Mouse (Mus musculus): ENCODE data around the gene Adarb2.

Gene Adarb2

GRCm38 (mm10) chr13:8487756-8488434 is 285.2 kb downstream of the Adarb2 start:
- no peak for DNase-seq (ENCODE audit: low spot score)

- DNase-seq (ENCODE audit: low spot score) = no peak
Measured at GRCm38 (mm10) chr13:8493363-8493762, 290.7 kb downstream of the Adarb2 start.

- no peak for DNase-seq (ENCODE audit: low spot score)
Measured at GRCm38 (mm10) chr13:8499551-8499950, 296.9 kb downstream of the Adarb2 start.

GRCm38 (mm10) chr13:8511069-8511817 is 308.6 kb downstream of the Adarb2 start:
- no peak for DNase-seq (ENCODE audit: low spot score)

DNA sequence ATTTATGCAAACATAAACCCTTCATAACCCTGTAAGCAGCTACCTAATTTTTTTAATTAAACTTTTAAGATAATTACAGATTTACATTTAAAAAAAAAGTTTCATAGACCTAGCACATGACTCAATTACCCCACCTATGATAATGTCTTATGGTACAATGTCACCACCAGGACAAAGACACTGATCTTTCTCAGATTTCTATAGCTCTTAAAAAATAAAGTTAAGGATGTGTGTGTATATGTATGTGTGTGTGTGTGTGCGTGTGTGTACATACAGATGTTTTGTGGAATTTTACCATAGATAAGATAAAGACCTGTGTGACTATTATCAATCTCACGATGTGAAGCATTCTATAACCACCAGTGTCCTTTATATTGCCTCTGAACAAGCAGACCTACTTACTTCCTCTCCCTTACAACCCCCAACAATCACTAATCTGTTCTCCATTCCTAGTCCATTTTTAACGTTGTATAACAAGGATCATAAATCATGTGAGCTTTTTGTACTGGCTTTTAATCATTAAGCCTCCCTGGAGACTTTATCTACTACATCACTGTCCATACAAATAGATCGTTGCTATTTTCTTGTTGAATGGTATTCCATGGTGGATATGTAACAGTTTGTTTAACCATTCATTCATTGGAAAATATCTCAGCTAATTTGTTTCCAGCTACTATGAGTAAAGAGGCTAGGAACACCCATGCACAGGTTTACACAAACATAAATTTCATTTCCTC is 313.5 kb downstream of the Adarb2 start:
- DNase-seq (ENCODE audit: low spot score) = no peak

DNA sequence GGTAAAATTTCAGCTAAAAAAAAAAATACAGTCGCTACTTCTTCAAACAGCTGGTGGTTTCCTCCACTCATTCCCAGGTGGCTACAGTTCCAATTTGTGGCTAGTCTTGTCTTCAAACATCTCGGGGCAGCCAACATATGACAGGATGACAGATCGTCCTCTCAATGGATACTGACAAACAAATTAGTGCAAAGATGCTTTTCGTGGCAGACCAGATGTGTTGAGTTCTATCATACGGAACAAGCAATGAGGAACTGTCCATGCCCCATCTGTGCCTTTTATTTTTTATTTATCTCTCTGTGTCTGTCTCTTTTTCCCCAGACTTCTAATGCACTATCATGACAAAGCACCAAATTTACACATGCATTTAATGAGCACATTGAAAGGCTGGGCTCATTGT is 316.5 kb downstream of the Adarb2 start:
- DNase-seq (ENCODE audit: low spot score) = no peak

- DNase-seq (ENCODE audit: low spot score) = no peak
Measured at GRCm38 (mm10) chr13:8525748-8526631, 323.3 kb downstream of the Adarb2 start.

- DNase-seq (ENCODE audit: low spot score) = no peak
Measured at GRCm38 (mm10) chr13:8534265-8535113, 331.8 kb downstream of the Adarb2 start.

DNA sequence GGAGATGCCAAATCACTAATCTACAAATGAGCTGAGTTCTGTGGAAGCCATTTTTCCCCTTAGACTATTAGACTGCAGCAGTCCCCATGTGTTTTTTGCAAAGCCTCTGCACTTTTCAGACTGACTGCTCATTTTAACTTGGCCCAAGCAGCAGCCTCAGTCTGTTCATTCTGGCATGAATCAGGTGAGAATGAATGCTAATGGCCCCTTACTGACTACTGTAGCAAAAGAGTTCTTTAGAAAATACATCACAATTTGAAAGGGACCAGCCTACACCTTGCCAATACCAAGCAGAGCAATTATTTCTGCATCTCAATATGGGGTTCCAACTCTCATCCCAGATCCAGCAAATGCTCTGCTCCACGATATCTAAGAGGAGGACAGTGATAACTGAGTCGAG is 335.8 kb downstream of the Adarb2 start:
- no peak for DNase-seq (ENCODE audit: low spot score)

DNA sequence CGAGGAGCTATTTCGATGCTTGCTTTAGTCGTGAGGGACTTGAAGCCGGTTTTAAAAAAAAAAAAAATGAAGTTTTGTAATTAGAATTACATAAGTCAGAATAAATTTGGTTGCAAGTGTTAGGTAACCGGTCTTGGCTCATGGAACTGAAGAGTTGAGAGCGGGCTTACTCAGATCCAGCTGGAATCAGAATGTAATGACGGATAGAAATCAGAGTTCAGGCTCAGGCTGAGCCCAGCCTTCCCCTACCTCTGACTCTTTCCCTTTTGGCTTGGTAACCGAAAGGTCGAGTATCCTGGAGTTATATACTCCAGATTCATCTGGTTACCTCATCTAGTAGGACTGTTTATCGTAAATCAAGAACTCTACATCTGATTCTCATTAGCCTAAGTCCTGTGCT is 336.2 kb downstream of the Adarb2 start:
- no peak for DNase-seq (ENCODE audit: low spot score)

DNA sequence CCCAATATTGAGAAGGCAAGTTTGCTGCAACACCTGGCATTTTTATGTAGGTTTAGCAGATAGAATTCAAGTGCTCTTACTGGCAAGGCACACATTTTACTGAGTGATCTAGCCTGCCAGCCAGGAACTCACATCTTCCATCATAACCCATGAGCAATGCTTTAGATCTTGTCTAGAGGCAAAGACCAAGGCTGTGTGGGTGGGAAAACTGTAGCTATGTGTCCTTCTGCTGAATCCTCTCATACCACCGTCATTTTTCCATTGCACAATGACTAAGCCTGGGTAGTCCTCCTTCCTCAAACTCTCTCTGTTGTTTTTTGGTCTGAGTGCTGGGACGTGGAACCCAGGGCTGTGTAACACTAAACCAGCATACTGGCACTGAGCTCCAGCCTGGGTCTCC is 340.0 kb downstream of the Adarb2 start:
- DNase-seq (ENCODE audit: low spot score) = no peak

DNA sequence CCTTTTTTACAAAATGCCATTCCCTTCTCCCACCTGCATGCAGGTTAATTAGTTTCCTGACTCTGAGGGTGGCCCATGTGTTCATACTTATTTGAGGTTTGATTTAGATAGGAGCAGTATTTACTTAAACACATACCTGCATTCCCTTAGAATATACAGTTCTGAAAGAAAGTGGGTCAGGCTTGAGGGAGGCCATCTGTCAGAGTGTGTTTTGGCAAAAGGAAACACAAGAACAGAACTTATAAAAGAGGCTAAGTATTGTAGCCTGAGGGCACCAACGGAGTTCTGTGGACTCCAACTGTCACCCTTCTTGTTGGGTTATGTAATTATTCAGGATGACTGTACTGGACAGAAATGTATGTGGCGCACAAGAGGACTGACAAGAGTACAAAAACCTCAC is 349.6 kb downstream of the Adarb2 start:
- no peak for DNase-seq (ENCODE audit: low spot score)

- no peak for DNase-seq (ENCODE audit: low spot score)
Measured at GRCm38 (mm10) chr13:8557784-8558183, 355.1 kb downstream of the Adarb2 start.

DNA sequence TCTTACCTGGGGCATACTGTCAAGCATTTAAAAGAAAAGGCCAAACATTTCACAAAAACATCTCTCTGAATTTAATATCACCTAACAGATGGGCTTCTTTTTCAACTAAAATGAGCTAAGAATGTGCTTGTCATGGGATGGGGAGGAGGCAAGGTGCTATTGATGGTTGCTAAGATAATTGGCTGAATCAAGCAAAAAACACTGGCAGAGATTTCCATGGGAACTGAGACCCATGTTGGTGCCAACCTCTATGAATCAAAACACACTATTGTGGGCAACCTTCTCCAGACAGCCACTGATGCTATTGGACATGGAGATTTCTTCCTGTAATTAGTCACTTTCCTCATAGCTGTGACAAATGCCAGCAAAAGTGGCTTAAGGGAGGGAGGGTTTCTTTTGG is 357.8 kb downstream of the Adarb2 start:
- DNase-seq (ENCODE audit: low spot score) = no peak

- DNase-seq (ENCODE audit: low spot score) = no peak
Measured at GRCm38 (mm10) chr13:8563161-8563560, 360.5 kb downstream of the Adarb2 start.

DNA sequence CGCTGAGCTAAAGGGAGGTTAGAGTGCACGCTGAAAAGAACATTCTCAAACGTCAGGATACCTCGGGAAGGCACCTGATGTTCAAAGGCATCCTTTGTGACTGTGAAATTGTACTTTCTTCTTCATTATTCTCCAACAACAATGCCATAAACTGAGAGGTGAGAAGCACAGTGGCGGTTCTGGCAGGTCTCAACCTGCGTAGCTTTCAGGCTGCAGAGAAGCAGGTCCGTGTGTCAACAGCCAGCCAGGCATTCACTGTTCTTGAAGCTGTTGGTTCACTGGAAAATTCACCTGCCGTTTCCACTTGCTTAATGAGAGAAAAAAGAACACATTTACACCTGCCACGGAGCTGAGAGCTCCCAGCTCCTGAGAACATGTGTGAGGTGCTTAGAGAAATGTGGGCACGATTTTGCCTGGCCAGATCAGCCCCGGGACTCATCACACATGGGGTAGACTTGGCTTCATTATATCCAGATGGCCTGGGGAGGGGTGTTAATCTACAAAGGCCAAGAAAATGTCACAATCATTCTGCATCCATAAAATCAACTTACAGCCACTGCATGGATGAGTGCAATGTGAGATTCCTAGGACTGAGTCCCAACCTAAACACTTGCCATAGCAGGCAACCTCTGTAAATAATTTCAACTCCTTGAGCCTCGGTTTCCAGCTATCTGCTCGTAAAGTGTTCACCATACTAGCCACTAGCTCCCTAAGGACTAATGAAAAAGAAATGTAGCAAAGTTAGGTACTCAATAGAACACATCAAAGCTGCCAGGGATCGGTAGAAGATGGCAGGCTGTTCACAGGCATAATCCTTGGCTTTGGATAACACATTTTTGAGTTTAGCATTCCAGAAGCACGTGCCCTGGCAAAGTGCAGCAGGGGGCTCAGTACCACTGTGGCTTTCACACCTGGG is 364.7 kb downstream of the Adarb2 start:
- no peak for DNase-seq (ENCODE audit: low spot score)

GRCm38 (mm10) chr13:8570269-8570668 is 367.6 kb downstream of the Adarb2 start:
- no peak for DNase-seq (ENCODE audit: low spot score)

GRCm38 (mm10) chr13:8573908-8574307 is 371.2 kb downstream of the Adarb2 start:
- no peak for DNase-seq (ENCODE audit: low spot score)

DNA sequence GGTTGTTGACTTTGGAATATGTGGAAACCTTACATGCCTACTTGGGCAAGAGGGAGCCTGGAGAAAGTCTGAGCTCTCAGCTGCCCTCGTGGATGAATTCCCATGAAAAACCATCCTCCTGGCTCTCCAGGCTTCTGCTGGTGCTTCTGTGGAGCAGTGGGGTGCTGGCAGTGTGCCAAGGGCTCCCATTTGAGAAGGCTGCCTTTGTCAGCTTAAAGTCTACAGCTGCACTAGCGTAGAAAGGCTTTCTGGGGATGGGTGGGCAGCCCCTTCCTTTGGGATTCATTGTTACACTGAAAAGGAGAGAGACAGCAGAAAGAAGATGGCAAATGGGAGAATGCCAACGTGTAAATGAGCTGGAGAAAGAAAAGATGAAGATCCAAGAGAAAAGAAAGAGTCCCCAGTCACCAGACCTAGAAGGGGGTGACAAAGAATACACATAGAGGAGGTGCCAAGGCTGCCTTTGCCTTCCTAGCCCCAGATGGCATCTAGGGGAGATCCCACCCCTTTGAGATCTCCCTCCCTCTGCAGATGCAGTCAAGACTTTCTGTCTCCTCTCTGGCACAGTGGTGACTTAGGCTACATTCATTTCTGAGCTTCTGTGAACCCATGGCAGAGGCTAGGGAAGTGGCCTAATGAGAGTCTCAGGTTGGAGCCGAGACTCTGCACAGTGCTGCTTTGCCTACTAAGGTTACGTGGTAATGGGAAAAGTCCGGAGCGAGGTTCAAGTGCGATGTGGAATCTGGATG is 381.8 kb downstream of the Adarb2 start:
- no peak for DNase-seq (ENCODE audit: low spot score)
